Mouse (Mus musculus): ENCODE results near the gene Car9.

Gene Car9

DNA sequence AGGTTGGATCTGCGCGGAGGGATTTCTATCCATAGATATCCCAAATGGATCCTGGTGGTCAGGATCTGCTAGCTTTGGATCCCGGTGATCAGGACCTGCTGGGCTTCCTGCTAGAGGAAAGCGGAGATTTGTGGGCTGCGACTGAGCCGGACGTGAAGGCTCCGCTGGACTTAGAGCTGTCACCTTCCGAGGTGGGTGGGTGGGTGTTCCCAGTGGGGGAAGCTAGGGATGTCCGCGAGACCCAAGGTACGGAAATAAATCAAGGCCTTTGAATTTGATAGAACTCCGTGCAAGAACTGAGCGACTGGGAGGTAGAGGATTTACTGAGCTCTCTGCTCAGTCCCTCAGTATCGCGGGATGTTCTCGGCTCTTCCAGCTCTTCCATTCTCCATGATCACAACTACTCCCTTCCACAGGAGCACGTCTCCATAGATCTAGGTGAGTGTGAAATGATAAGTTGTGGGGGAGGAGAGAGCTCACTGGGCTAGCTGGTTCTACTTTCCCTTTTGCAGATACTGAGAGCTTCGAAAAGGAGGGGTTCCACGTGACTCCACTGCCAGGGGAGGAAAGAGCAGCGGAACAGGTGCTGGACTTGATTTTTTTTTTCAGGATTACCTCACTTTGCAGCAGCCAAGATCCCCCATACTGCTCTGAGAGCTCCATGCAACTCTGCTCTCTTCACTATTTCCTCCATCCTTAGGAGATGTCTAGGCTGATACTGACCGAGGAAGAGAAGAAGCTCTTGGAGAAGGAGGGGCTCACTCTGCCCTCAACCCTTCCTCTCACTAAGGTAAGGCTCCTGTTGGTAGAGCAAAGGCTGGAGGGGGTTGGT lies 56.2 kb downstream of the Car9 start:
- no peak for DNase-seq (ENCODE audit: low spot score)

Data from yolk sac, embryonic 10.5 days (tissue).